Mouse (Mus musculus) liver, embryonic 14.5 days (tissue): ENCODE data around the gene Cd59b.

ENCODE experiments used
- CTCF ChIP-seq: IDR thresholded peaks from 2 replicates; pipeline ENCODE4 v1.5.1; 2016; ENCODE audit warnings: antibody characterized with exemption, low read depth, control low read depth
- EP300 ChIP-seq: IDR thresholded peaks from 2 replicates; pipeline ENCODE4 v1.6.1; 2016; ENCODE audit warnings: antibody characterized with exemption, low read depth

- TF ChIP-seq CTCF (no peak), EP300 (no peak)
These were observed 54.4 kb downstream of the Cd59b start for GRCm38 (mm10) chr2:104124071-104124470.
